Mouse (Mus musculus) G1E (cell line): Measurements from ENCODE around the gene Mecom. TPM values are rescaled to one million over a fixed set of nuclear protein-coding genes. Genes with fewer than 3 reads are reported as not detected.
"Not testable (repeated sequence)": the region's sequence is repeated elsewhere in the genome, so short reads cannot be mapped to it uniquely, and the experiment has no call there.

Source experiments
- ATAC-seq: 2 replicates; pipeline ENCODE4 v1.8.0; 2016; ENCODE audit warnings: mild to moderate bottlenecking; ENCODE audit not compliant: insufficient number of reproducible peaks, poor library complexity, low FRiP score, severe bottlenecking; ENCODE audit errors: extremely low read depth
- DNase-seq: peaks from one replicate; pipeline ENCODE4 v3.0.0; 2012; ENCODE audit warnings: low spot score
- H3K27me3 ChIP-seq: 2 replicates; pipeline ENCODE4 v1.6.1; 2012; ENCODE audit warnings: mild to moderate bottlenecking, low read length, inconsistent platforms; ENCODE audit not compliant: insufficient read depth
- H3K36me3 ChIP-seq: replicated peaks from 2 replicates; pipeline ENCODE3; 2012; ENCODE audit warnings: mild to moderate bottlenecking, inconsistent platforms
- H3K4me1 ChIP-seq: 2 replicates; pipeline ENCODE4 v1.6.1; 2012; ENCODE audit warnings: low read depth, low read length, inconsistent platforms, mixed read lengths; ENCODE audit not compliant: insufficient read depth
- H3K4me3 ChIP-seq: 2 replicates; pipeline ENCODE4 v1.5.1; 2012; ENCODE audit warnings: low read depth, mild to moderate bottlenecking, inconsistent platforms, low read length, moderate library complexity, mixed read lengths
- H3K9me3 ChIP-seq: replicated peaks from 2 replicates; pipeline ENCODE4 v1.6.1; 2012; ENCODE audit warnings: inconsistent platforms
- CTCF ChIP-seq: IDR thresholded peaks from 2 replicates; pipeline ENCODE4 v1.5.1; 2012; ENCODE audit warnings: low read depth, low read length, inconsistent platforms, mixed read lengths
- GATA1 ChIP-seq: IDR thresholded peaks from 2 replicates; pipeline ENCODE4 v1.6.1; 2012; ENCODE audit warnings: borderline replicate concordance, low read length, inconsistent platforms, mixed read lengths
- GATA2 ChIP-seq: IDR thresholded peaks from 2 replicates; pipeline ENCODE4 v1.6.1; 2012; ENCODE audit warnings: low read depth, low read length, inconsistent platforms, borderline replicate concordance
- POLR2AphosphoS5 ChIP-seq: IDR thresholded peaks from 2 replicates; pipeline ENCODE4 v1.6.1; 2012; ENCODE audit warnings: low read depth, low read length, inconsistent platforms; ENCODE audit not compliant: insufficient replicate concordance
- TAL1 ChIP-seq: conservative IDR thresholded peaks from 2 replicates; pipeline ENCODE4 v1.6.1; 2012; ENCODE audit warnings: low read depth, low read length, inconsistent platforms, mixed read lengths
- polyA plus RNA-seq: library from polyadenylated mRNA; stranded (reverse); fragments of >175 nt; gene quantifications from 2 replicates; pipeline ENCODE4 v1.2.3, GENCODE M21; 2012
- total RNA-seq, 2 experiments: library from RNA; stranded (forward) in 1 of 2; stranded (reverse) in 1 of 2; fragments of 200-1000 nt in 1 of 2; fragments of >200 nt in 1 of 2; fragmentation: Nextera tagmentation in 1 of 2; gene quantifications; 2 replicates each; pipeline ENCODE4 v1.2.3; 2014 to 2017

Mecom gene
- total and polyA plus RNA-seq, 3 experiments = 0.05 TPM; not detected in 2

DNA sequence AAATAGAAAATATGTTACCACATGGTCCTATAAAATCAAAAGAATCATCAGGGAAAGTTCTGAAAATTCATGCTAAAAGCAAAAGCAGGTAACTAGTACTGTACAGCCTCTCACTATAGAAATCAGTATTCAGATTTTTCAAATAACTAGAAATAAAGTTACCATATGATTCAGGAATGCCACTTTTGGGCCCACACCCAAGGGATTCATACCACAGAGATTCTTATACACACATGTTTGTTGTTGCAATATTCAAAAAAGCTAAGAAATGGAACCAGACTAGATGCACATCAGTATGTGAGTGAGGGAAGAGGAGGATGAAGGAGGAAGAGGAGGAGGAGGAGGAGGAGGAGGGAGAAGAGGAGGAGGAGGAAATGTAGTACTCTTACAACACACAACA, 106.2 kb downstream of the Mecom start:
- TF ChIP-seq POLR2AphosphoS5 (no peak), GATA1 (no peak), GATA2 (no peak), CTCF (no peak), TAL1 (no peak)
- Histone ChIP-seq H3K4me1 (no peaks in the 10 kb centered on the region), H3K27me3 (no peaks in the 10 kb centered on the region), H3K9me3 (no peaks in the 10 kb centered on the region), H3K4me3 (no peak overlapping the region), H3K36me3 (no peaks in the 10 kb centered on the region)
- DNase-seq (no peak), ATAC-seq (no peak)

DNA sequence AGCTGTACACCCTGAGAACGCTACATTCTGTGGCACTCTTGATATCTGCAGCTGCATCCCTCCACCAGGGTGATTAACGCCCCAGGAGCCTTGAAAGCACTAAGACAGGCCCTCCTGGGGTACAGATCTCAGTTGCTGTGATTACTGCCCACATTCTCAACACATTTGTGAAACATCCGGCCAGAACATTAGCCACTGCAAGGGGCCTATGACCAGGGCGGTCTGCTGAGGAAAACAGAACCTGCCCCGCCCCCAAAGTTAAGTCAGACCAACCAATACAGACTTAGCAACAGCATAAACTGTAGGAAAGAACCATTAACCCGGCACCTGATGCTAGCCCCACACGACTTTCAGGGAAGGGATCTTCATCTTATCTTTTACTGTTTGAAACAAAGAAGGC, 109.8 kb downstream of the Mecom start:
- Histone ChIP-seq H3K27me3 (no peaks in the 10 kb centered on the region), H3K4me1 (no peaks in the 10 kb centered on the region), H3K9me3 (no peaks in the 10 kb centered on the region), H3K4me3 (no peak overlapping the region), H3K36me3 (no peaks in the 10 kb centered on the region)
- ATAC-seq (no peak), DNase-seq (no peak)
- no peak for TF ChIP-seq GATA2
- TF ChIP-seq CTCF = no peak
- no peak for TF ChIP-seq TAL1
- no peak for TF ChIP-seq POLR2AphosphoS5
- no peak for TF ChIP-seq GATA1

DNA sequence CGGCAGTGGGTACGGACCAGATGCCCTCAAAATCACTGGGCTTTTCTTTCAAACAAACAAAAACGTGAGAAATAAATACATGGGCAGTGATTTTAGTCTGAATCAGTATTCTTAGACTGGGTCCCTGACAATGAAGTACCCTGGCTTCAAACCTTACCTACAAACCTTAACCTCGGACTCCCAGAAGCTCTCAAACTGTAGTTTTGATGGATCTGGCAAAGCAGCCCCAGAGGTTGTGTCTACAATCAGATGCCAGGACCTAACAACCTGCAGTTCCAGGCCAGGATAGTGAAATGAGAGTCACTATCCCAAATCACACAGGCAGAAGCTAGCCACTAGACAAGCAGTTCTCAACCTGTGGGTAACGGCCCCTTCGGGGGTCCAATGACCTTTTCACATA, 111.2 kb downstream of the Mecom start:
- DNase-seq (no peak), ATAC-seq (no peak)
- Histone ChIP-seq H3K4me3 (no peak overlapping the region), H3K9me3 (no peaks in the 10 kb centered on the region), H3K36me3 (no peaks in the 10 kb centered on the region), H3K27me3 (no peaks in the 10 kb centered on the region), H3K4me1 (no peaks in the 10 kb centered on the region)
- TF ChIP-seq TAL1 (no peak), POLR2AphosphoS5 (no peak), GATA1 (no peak), CTCF (no peak), GATA2 (no peak)

GRCm38 (mm10) chr3:30436131-30436530, 111.7 kb downstream of the Mecom start:
- DNase-seq = no peak
- Histone ChIP-seq H3K4me3 (no peak overlapping the region), H3K27me3 (no peaks in the 10 kb centered on the region), H3K9me3 (no peaks in the 10 kb centered on the region), H3K4me1 (no peaks in the 10 kb centered on the region), H3K36me3 (no peaks in the 10 kb centered on the region)
- ATAC-seq = no peak
- TF ChIP-seq POLR2AphosphoS5 (no peak), GATA2 (no peak), GATA1 (no peak), CTCF (no peak), TAL1 (no peak)

GRCm38 (mm10) chr3:30428877-30429276, 118.9 kb downstream of the Mecom start:
- H3K4me3 ChIP-seq = no peak overlapping the region
- H3K27me3 ChIP-seq = no peaks in the 10 kb centered on the region
- no peak for DNase-seq
- H3K9me3 ChIP-seq = no peaks in the 10 kb centered on the region
- H3K4me1 ChIP-seq = no peaks in the 10 kb centered on the region
- no peak for ATAC-seq
- H3K36me3 ChIP-seq = no peaks in the 10 kb centered on the region
- TF ChIP-seq GATA2 (no peak), GATA1 (no peak), CTCF (no peak)

DNA sequence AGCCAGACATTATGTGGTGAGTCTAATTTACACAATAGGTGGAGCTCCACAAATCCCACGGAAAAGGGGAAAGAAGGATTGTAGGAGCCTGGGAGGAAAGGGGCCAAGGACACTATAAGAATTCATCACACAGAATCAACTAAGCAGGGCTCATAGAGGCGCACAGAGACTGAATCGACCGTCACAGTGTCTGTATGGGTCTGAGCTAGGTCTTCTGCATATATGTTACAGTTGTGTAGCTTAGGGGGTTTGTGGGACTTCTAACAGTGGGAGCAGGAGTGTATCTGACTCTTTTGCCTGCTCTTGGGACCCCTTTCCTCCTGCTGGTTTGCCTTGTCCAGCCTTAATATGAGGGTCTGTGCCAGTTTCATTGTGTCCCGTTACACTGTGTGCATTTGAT, 123.8 kb downstream of the Mecom start:
- H3K9me3 ChIP-seq = no peaks in the 10 kb centered on the region
- ATAC-seq (no peak), DNase-seq (no peak)
- TF ChIP-seq GATA2 (no peak), GATA1 (no peak), POLR2AphosphoS5 (no peak), TAL1 (no peak), CTCF (no peak)
- no peaks in the 10 kb centered on the region for H3K27me3 ChIP-seq
- no peaks in the 10 kb centered on the region for H3K36me3 ChIP-seq
- no peak overlapping the region for H3K4me3 ChIP-seq
- no peaks in the 10 kb centered on the region for H3K4me1 ChIP-seq

GRCm38 (mm10) chr3:30421948-30422347, 125.9 kb downstream of the Mecom start:
- not testable (repeated sequence) for H3K27me3 ChIP-seq, H3K36me3 ChIP-seq, H3K4me1 ChIP-seq, DNase-seq, ATAC-seq, H3K4me3 ChIP-seq, H3K9me3 ChIP-seq

DNA sequence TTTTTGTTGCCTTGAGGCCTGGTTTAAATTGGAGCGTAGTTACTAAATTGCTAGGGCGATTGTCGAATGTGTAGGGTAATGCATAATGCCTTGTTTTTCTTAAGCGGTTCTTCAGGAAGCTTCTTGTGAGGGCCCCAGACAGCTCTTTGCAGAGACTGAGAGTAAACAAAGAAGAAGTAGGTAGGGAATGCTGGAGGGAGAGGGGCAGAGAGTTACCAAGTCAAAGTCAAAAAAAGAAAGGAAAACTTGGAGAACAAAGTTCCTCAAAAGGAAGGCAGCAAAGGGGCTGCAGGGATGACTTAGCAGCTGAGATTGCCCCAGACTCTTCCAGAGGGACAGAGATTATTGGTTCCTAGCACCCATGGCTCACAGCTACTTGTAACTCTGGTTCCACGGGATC, 126.9 kb downstream of the Mecom start:
- DNase-seq = no peak
- Histone ChIP-seq H3K9me3 (no peaks in the 10 kb centered on the region), H3K4me3 (no peak overlapping the region), H3K27me3 (no peaks in the 10 kb centered on the region), H3K36me3 (no peaks in the 10 kb centered on the region), H3K4me1 (no peaks in the 10 kb centered on the region)
- TF ChIP-seq GATA2 (no peak), CTCF (no peak), GATA1 (no peak), POLR2AphosphoS5 (no peak), TAL1 (no peak)
- no peak for ATAC-seq
